Mouse (Mus musculus) adrenal gland, postnatal 25 days (tissue): ENCODE results near the gene Hyou1. TPM values are rescaled to one million over a fixed set of nuclear protein-coding genes. Genes with fewer than 3 reads are reported as not detected.
"Not testable (repeated sequence)": the region's sequence is repeated elsewhere in the genome, so short reads cannot be mapped to it uniquely, and the experiment has no call there.

Experiments
- DNase-seq: peaks from one replicate; pipeline ENCODE4 v3.0.0; 2021; ENCODE audit warnings: mixed read lengths
- long read RNA-seq: library from polyadenylated mRNA; stranded (forward); transcript quantifications from one replicate; pipeline ENCODE4 v2.0.0, GENCODE M21; 2021
- total RNA-seq: library from RNA; stranded (reverse); gene quantifications from 2 replicates; pipeline ENCODE4 v1.2.3, GENCODE M21; 2021

Gene Hyou1
- total RNA-seq = 144 and 148 TPM in 2 replicates
- long read RNA-seq, full-length matches to known transcripts = 140 of 209 reads
- long read RNA-seq, partial matches to known transcripts = 34 of 209 reads
- long read RNA-seq, other reads (novel, unspliced or antisense) = 35 of 209 reads

DNA sequence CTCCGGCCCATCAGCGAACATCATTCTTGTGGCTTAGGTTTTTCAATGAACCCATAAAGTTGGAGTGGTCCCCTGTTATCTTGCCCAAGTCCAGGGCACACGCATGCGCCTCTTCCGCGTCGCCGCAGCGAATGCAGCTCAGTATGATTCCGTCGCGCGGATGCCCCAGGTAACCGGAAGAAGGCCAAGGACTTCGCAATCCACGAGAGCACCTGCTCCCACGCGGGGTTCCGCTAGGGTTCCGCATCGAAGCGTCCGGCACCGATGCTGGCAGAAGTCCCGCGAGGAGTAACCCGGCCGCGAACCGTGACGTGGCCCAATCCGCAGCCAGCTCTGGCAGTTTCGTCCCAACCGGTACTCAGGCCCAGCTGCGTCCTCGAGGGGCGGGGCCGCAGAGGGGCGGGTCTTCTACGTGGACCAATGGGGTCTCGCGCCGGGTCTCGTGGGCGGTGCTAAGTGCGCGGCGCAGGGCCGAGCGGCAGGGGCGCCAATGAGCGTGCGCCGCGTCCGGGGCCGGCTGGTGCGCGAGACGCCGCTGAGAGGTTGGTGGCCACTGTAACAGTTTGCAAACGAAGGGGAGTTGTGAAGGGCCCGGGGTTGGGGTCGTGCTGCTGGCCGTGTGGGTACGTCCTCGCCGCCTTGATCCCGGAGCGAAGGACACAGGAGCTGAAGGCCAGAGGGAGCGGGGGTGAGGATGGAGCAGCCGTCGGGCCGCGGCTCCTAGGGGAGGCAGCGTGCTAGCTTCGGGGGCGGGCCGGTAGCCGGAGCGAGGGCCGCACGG, at the start of gene Hyou1:
Gene Hyou1 (plus strand): TSS at position 437 of the 781 bp plus-strand sequence.
- DNase-seq = peak; percentile 99

DNA sequence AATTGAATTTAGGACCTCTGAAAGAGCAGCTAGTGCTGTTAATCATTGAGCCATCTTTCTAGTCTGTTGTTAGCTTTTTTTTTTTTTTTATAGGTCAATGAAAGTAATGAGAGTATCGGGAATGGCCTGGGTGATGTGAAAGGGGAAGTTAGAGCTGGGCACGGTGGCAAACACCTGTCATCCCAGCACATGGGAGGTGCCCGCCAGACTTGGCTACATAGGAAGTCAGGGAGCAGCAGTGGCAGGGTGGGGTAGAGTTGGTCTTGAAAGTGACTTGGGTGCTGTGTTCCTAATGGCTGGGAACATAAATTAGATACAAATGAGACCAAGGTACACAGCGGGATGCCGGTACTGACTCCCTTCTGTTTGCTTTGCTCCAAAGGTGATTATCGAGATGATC, 48.6 kb upstream of the Hyou1 start:
- no peak for DNase-seq

DNA sequence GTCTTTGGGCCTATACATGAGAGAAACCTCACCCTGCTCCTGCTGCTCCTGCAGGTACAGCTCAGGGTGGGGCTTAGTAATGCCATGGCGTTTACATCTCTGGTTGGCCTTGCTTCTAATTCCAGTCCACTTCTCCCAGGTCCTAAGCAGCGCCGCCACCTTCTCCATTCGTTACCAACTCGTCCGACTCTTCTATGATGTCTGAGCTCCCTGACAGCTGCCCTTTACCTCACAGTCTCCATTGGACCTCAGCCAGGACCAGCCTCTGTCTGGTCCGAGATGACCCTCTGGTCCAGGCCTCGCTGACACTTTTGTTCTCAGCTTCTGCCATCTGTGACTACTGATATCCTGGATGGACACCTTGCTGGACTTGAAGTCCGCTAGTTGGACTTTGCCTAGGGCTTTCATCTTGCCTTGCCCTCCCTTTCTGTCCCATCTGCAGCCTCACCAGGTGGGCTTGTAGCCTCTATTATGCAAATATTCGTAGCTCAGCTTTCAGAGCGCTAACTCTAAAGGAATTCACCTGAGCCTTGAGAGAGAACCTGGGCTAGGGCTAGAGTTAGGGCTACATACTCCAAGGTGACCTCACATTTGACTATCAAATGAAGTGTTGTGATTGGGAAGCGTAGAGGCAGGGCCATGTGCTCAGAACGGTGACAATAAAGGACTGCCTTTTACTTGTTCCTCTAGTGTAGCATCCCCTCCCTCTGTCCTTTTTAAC, 46.2 kb upstream of the Hyou1 start:
- DNase-seq = no peak

DNA sequence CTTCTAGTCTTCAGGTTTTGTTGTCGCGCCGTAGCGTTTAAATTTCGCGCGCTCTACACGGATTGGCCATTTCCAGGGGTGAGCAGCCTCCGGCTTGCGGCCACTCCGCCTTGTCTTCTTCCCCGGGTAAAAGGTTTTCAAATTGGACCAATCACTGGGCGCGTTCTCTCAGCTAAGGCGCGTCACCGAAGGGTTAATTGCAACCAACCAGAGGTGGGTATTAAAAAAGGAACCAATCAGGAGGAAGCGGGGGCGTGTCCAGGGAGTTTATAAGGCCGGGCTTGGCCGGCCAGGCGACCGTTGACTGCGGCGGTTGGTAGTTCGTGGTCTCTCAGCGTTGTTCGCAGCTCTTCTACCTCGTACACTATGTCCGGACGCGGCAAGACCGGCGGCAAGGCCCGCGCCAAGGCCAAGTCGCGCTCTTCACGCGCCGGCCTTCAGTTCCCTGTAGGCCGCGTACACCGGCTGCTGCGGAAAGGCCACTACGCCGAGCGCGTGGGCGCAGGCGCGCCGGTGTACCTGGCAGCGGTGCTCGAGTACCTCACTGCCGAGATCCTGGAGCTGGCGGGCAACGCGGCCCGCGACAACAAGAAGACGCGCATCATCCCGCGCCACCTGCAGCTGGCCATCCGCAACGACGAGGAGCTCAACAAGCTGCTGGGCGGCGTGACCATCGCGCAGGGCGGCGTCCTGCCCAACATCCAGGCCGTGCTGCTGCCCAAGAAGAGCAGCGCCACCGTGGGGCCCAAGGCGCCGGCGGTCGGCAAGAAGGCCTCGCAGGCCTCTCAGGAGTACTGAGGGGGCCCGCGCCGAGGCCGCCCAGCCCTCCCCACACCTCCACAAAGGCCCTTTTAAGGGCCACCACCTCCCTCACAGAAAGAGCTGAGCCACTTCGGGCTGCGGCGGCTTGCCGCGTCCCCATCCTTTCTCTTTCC, 44.6 kb upstream of the Hyou1 start, which contains the start of gene H2afx:
Gene H2afx (plus strand): TSS at position 299 of the 935 bp plus-strand sequence.
- DNase-seq = peak; percentile 94

DNA sequence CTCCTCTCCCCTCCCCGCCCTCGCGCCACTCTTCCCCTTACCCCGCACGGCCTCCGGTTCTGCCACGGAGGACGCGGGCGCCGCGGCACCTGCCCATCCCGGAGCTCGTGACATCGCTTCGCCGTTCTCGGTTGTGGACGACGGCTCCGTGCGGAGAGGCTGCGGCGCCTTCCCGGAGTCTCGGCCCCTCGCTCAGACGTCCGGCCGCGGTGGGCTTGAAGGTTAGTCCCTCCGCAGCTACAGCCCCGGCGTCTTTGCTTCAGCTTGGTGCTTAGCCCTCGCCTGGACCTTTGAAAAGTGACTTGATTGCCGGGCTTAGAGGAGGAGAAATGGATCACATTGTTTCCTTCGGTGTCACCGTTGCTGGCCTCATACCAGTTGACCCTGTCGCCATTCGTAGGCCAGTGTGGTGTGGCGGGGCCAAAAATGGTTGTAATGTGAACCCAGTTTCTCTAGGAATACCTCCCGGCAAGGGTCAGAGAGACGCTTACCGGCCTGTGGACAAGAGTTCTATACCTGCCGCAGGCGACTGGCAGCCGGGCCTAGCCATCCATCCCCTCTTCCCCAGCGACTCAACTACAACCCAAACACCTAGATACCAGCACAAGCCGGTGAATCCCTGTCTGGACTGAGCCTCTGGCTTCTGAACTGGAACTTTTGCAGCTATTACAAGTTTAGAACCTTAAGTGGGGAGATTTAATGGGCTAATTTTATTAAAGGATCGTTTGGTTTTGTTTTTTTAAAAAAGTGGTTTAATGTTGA, 43.8 kb upstream of the Hyou1 start:
- DNase-seq = peak; percentile 45

DNA sequence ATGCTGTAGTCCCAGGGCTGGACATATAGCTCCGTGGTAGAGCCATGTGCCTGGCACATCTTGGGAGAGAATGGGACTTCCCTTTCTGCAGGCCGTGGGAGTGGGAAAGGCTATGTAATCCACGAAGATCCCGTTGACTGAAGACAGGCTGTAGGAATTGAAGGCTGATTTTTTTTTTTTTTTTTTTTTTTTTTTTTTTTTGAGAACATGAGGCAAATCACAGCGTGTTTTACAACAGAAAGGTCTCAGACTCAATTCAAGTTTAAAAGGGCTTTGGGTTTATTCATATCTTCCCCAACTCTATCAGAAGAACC, 43.2 kb upstream of the Hyou1 start:
- no peak for DNase-seq

DNA sequence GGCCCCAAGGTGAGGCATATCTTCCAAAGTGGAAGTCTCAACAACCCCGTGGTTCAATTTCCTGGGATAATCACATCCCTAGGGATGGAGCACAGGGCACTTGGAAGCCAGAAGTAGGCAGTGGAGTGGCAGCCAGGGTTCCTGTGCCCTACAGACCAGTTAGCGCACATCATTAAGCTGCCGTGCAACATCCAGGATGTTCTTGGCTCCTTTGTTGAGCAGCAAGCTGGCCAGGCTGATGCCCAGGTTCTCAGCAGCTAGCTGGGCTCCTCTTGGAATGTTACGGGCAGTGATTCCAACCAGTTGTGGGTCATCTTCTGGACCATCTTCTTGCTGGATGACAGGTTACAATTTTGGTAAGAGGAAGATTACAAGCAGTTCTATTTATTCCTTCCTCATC, 42.8 kb upstream of the Hyou1 start:
- not testable (repeated sequence) for DNase-seq

DNA sequence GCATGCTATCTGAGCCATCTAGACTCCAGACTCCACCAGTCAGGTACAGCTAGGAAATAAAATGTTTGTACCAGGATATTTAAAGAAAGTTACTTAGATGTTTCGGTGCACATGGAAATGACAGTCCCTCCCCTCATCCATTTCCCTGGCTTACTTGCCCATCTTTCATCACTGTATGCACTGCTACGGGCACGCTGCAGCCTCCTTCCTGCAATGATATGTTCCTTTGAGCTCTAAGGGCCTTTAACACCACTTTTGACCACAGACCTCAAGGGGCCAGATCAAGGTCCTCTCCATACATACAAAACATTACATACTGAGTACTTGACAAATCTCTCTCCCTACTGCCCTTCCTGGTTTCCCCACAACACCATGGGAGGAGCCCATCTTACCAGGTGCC, 42.3 kb upstream of the Hyou1 start:
- DNase-seq = no peak

DNA sequence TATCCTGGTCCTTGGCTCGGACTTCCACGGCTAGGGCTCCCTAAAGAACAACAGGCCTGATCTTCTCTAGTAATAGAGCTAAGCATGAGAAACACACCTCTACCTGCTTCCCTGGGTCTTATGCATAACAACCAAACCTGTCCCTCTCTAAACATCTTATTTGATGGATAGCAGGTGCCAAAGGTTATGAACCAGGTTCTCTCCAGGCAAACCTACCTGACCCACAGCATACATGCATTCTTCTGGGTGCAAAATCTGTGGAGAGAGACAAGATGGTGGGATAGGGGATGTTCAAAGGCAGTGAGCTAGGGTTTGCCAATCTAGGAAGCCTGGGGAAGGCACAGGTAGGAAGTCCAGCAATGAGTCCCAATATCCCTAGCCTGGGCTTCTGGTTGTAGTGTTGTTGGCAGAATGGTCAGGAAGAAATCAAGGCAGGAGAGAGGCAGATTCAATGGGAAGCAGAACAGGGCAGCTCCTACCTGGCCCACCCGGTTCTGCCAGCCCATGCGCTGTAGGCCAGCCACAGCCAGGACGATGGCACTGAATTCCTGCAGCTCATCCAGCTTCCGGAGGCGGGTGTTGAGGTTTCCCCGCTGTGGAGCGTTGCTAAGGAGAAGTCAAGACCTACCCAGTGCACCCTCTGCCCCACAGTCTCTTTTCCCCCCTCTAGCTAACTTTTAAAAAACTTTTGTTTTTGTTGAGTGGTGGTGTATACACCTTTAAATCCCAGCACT, 41.7 kb upstream of the Hyou1 start:
- DNase-seq = no peak

DNA sequence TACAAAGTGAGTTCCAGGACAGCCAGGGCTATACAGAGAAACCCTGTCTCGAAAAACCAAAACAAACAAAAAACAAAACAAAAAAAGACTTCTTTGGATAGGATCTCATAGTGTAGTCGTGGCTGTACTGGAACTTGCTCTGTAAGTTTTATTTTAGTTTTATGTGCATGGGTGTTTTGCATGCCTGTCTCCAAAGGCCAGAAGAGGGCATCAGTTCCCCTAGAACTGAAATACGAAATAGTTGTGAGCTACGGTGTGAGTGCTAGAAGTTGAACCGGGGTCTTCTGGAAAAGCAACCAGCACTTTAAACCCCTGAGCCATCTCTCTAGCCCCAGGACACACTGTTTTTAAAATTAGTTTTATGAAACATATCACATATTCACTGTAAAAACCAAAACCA, 40.7 kb upstream of the Hyou1 start:
- no peak for DNase-seq

DNA sequence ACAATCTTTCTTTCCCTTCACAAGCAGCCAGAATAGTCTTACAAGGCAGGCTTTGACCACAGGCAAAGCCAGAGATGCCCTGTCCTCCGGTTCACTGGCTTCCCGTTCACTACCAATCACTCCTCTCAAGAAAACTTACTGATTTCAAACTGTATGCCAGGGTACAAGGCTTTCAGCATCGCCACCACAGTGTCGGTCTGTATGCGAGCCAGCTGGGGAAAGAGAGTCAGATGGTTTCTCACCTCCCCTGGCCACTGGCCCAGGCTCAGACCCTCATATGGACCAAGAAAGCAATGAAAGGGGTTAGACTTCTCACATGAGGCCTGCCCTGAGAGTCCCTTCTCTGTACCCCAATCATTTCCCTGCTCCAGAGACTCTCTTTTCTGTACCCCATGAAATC, 37.8 kb upstream of the Hyou1 start:
- DNase-seq = no peak

DNA sequence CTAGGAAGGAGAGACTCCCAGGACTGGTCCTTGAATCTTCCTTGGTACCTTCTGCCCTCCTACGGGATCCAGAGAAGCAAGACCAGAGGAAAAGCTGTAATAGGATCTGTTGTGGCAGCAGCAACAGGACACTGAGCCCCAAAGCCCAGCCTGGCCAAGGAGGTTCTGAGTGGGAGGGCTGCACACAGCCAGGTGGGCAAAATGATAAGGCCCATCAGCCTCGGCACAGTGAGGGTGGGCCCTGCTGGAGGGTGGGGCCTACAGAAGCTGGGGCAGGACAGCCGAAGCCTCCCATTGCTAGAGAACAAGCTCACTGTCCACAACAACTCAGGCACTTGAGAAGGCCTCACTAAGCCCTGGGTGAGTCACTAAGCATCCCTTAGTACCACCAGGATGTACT, 37.1 kb upstream of the Hyou1 start:
- DNase-seq = no peak

DNA sequence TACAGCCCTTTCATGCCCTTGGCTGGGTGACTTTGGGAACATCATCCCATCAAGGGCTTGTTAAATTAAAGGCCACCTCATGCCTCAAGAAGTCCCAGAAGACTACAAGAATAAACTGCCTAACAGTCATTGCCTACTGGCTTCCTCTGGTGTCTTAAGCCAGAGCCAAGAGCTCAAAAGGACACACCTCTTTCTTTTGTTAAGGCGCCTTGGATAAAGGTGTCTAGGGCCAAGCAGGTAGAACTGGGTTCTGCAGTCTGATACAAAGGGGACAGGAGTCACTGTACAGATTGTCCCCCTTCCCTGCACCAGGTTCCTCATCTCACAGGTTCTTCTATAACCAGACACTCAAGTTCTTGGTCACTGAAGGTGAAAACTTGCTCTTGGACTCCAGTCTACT, 36.7 kb upstream of the Hyou1 start:
- no peak for DNase-seq

DNA sequence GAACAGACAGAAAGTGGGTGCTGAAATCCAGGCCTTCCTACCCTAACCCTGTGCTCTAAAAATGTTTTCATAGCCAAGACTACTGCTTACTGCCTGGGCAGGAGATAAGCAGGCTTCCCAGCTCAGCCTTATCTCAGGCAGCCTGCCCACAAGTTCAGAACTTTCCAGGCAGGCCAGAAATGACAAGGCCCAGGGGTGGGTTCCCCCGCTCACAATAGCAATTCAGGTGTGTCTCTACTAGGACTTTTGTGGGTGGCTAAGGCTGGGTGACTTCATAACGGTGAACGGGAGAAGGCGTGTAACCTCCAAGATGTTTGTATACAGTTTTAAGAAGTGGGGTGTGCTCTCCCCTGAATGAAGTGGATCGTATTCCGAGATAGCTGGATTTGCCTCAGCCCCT, 36.0 kb upstream of the Hyou1 start:
- no peak for DNase-seq

DNA sequence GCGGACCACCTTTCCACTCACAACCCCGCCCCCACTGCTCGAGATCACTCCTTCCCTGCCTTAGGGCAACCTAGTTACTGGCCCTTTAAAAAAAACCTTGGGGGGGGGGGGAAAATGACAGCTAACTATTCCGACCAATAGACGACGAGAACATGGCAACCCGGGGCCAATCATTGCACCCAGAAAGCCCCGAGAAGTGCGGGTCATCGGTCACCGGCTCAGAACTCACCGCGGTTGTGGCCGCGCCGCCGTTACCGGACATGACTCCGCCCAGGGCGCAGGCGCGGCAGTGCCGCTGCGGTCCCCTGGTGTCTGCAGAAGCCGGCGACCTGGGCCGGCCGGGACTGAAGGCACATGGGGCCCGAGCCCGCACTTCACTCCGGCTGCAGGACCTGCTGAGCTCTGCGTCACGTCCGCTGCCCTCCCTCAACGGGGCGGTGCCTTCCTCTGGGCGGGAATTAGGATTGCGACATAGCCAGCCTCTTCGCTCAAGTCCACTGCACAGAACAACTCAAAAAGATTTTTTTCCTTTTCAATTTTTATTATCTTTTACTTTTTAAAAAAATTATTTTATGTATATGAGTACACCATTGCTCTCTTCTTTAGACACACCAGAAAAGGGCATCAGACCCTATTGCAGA, 35.4 kb upstream of the Hyou1 start, which contains the start of gene Hmbs:
Gene Hmbs (minus strand): TSS at position 448 of the 641 bp plus-strand sequence.
- peak; percentile 89 for DNase-seq

DNA sequence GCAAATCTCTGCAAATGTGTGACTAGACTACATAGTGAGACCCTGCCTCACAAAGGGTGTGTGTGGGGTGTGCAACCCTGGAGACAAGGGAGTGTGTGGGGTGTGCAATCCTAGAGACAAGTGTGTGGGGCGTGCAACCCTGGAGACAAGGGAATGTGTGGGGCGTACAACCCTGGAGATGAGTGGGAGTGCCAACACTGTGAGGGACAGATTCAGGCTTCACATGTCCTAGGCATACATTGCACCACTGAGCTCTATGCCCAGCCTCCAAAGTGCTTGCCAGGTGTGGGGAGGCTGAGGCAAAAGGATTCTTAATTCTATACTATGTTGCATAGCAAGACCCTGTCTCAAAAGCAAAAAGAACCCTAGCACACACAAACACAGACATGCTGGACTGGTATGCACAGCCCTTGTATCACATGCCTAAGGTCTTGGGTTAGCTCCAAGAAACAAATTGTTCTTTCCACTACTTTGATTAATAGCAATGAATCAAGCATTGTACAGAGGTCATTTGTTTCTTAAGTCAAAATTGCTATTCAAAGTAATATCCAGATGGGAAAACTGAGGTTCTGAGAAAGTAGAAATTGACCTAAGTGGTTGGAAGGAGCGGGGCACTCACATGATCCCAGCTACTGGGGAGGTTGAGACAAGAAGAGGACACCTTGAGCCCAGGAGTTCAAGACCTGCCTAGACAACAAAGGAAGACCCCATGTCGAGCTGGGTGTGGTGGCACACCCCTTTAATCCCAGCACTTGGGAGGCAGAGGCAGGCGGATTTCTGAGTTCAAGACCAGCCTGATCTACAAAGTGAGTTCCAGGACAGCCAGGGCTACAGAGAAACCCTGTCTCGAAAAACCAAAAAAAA, 33.5 kb upstream of the Hyou1 start:
- DNase-seq = no peak

DNA sequence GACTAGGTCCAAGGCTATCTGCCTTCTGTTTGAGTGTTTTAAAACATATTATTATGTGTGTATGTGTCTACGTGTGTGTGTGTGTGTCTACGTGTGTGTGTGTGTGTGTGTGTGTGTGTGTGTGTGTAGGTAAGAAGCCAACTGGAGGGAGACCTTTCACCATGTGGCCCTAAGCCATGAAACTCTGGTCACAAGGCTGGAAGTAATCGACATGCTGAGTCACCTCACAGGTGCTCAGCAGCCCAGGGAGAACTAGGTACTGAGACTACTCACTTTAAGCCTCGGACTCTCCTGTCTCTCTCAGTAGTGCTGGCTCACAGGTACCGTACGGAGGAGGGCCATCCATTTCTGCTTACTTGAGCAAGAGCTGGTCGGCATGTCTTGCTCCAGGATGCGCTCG, 32.1 kb upstream of the Hyou1 start:
- no peak for DNase-seq

DNA sequence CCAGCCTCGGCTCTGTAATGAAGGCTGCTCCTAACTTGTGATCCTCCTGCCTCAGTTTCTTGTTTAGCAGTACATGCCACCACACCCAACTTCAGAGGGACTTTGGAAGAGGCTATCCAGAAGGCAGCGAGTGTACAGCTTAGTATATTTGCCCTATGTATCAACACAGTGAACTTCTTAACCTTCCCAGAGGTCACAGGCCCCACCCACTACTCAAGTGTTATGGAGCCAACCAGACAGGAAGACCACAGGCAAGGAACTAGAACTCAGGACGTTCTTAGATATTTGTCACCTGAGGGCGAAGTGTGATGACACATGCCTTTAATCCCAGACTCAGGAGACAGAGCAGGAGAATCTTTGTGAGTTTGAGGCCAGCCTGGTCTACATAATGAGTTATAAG, 31.7 kb upstream of the Hyou1 start:
- DNase-seq = no peak

DNA sequence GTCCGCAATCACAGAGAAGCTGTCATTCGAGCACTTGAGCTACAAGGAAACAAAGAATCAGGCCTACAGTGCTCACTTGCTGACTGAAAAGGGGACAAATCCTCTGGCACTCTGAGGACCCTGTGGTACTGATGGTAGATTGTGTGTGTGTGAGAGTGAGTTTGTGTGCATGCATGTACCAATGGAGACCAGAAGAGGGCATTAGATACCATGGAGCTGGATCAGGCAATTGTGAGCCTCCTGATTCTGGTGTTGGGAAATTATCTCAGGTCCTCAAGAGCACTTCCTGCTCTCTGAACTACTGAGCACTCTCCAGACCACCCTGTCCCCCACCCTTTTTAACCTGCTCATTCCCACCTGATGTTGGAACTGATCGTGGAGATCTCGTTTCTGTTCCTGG, 30.7 kb upstream of the Hyou1 start:
- no peak for DNase-seq
